Mouse (Mus musculus): ENCODE results near the gene Hinfp. TPM values are rescaled to one million over a fixed set of nuclear protein-coding genes. Genes with fewer than 3 reads are reported as not detected.
"Not testable (repeated sequence)": the region's sequence is repeated elsewhere in the genome, so short reads cannot be mapped to it uniquely, and the experiment has no call there.

Hinfp gene
- polyA plus RNA-seq, 1 experiment from 2014 or later, result 25.0 TPM

GRCm38 (mm10) chr9:44326371-44327063 lies 21.0 kb upstream of the Hinfp start:
- WGBS, result under 1% methylated on average over 38 of the region's 38 CpGs
- Histone ChIP-seq H3K4me1 (peaks cover 13% of the 10 kb centered on the region), H3K27ac (peak overlapping the region; percentile 97), H3K4me3 (peak overlapping the region; percentile 89), H3K36me3 (peaks cover 36% of the 10 kb centered on the region), H3K9me3 (no peaks in the 10 kb centered on the region), H3K27me3 (ENCODE audit: insufficient read depth, poor library complexity, severe bottlenecking) (no peaks in the 10 kb centered on the region)
- peak; percentile 94 for DNase-seq (ENCODE audit: low spot score)

GRCm38 (mm10) chr9:44325768-44326370 lies 20.4 kb upstream of the Hinfp start, which contains the start of gene Dpagt1:
TSS of gene Dpagt1 (plus strand) at chr9:44326019.
- Histone ChIP-seq H3K36me3 (peaks cover 30% of the 10 kb centered on the region), H3K27ac (peak within 1 kb of the TSS; percentile 97), H3K4me3 (peak within 1 kb of the TSS; percentile 89), H3K9me3 (no peaks in the 10 kb centered on the region), H3K27me3 (ENCODE audit: insufficient read depth, poor library complexity, severe bottlenecking) (no peaks in the 10 kb centered on the region), H3K4me1 (peaks cover 15% of the 10 kb centered on the region)
- no peak for DNase-seq (ENCODE audit: low spot score)
- 5% methylated on average over 12 of the region's 12 CpGs for WGBS

GRCm38 (mm10) chr9:44325032-44325767 lies 19.7 kb upstream of the Hinfp start:
- not testable (repeated sequence) for DNase-seq (ENCODE audit: low spot score); H3K27me3 ChIP-seq (ENCODE audit: insufficient read depth, poor library complexity, severe bottlenecking); H3K9me3 ChIP-seq
- H3K36me3 ChIP-seq, result peaks cover 23% of the 10 kb centered on the region
- peak overlapping the region; percentile 89 for H3K4me3 ChIP-seq
- WGBS, result 65% methylated on average over 7 of the region's 8 CpGs
- peaks cover 20% of the 10 kb centered on the region for H3K4me1 ChIP-seq
- H3K27ac ChIP-seq, result peak overlapping the region; percentile 97; the same call in 1 of the 2 replicates

GRCm38 (mm10) chr9:44324147-44324546 lies 18.7 kb upstream of the Hinfp start:
- no peak overlapping the region for H3K4me3 ChIP-seq
- WGBS, result 79% methylated on average over 6 of the region's 6 CpGs
- H3K27ac ChIP-seq, result no peak overlapping the region
- no peaks in the 10 kb centered on the region for H3K27me3 ChIP-seq (ENCODE audit: insufficient read depth, poor library complexity, severe bottlenecking)
- peaks cover 14% of the 10 kb centered on the region for H3K36me3 ChIP-seq
- DNase-seq (ENCODE audit: low spot score), result no peak
- H3K4me1 ChIP-seq, result peaks cover 30% of the 10 kb centered on the region
- H3K9me3 ChIP-seq, result no peaks in the 10 kb centered on the region

- not testable (repeated sequence) for H3K9me3 ChIP-seq; H3K4me3 ChIP-seq; DNase-seq (ENCODE audit: low spot score); H3K27ac ChIP-seq; H3K36me3 ChIP-seq; H3K27me3 ChIP-seq (ENCODE audit: insufficient read depth, poor library complexity, severe bottlenecking)
- WGBS, result 78% methylated on average over 4 of the region's 4 CpGs
- H3K4me1 ChIP-seq, result peaks cover 35% of the 10 kb centered on the region
Observed at GRCm38 (mm10) chr9:44323656-44324055, 18.2 kb upstream of the Hinfp start.

- H3K27ac ChIP-seq, result peak overlapping the region; percentile 86
- DNase-seq (ENCODE audit: low spot score), result no peak
- WGBS, result 16% methylated on average over 6 of the region's 6 CpGs
Observed at GRCm38 (mm10) chr9:44320799-44321133, 15.3 kb upstream of the Hinfp start.

GRCm38 (mm10) chr9:44319887-44320798 lies 14.7 kb upstream of the Hinfp start, which contains the start of gene C2cd2l:
TSS of gene C2cd2l (minus strand) at chr9:44320285.
- H3K27ac ChIP-seq, result peak within 1 kb of the TSS; percentile 86
- DNase-seq (ENCODE audit: low spot score), result peak; percentile 98
- H3K4me1 ChIP-seq, result peaks cover 34% of the 10 kb centered on the region
- under 1% methylated on average over 67 of the region's 67 CpGs for WGBS
- no peaks in the 10 kb centered on the region for H3K9me3 ChIP-seq
- H3K36me3 ChIP-seq, result peaks cover 20% of the 10 kb centered on the region
- H3K4me3 ChIP-seq, result peak within 1 kb of the TSS; percentile 95
- no peaks in the 10 kb centered on the region for H3K27me3 ChIP-seq (ENCODE audit: insufficient read depth, poor library complexity, severe bottlenecking)

More at GRCm38 (mm10) chr9:44320799-44321133, 15.3 kb upstream of the Hinfp start:
- no peaks in the 10 kb centered on the region for H3K27me3 ChIP-seq (ENCODE audit: insufficient read depth, poor library complexity, severe bottlenecking)
- no peaks in the 10 kb centered on the region for H3K9me3 ChIP-seq
- H3K4me3 ChIP-seq, result peak overlapping the region; percentile 95
- H3K4me1 ChIP-seq, result peaks cover 35% of the 10 kb centered on the region
- H3K36me3 ChIP-seq, result peaks cover 14% of the 10 kb centered on the region

- Histone ChIP-seq H3K27ac (peak overlapping the region; percentile 86), H3K27me3 (ENCODE audit: insufficient read depth, poor library complexity, severe bottlenecking) (no peaks in the 10 kb centered on the region), H3K36me3 (peaks cover 28% of the 10 kb centered on the region), H3K9me3 (no peaks in the 10 kb centered on the region), H3K4me3 (peak overlapping the region; percentile 95), H3K4me1 (peaks cover 34% of the 10 kb centered on the region)
- peak; percentile 80 for DNase-seq (ENCODE audit: low spot score)
- WGBS, result 3% methylated on average over 37 of the region's 37 CpGs
Observed at GRCm38 (mm10) chr9:44319105-44319886, 13.8 kb upstream of the Hinfp start.

- H3K27me3 ChIP-seq (ENCODE audit: insufficient read depth, poor library complexity, severe bottlenecking), result no peaks in the 10 kb centered on the region
- 40% methylated on average over 3 of the region's 3 CpGs for WGBS
- no peak for DNase-seq (ENCODE audit: low spot score)
- H3K9me3 ChIP-seq, result no peaks in the 10 kb centered on the region
- H3K4me1 ChIP-seq, result peaks cover 40% of the 10 kb centered on the region
- peak overlapping the region; percentile 95 for H3K4me3 ChIP-seq
- peaks cover 34% of the 10 kb centered on the region for H3K36me3 ChIP-seq
- peak overlapping the region; percentile 49; the same call in 1 of the 2 replicates for H3K27ac ChIP-seq
Observed at GRCm38 (mm10) chr9:44318826-44319095, 13.3 kb upstream of the Hinfp start.

GRCm38 (mm10) chr9:44318076-44318825 lies 12.8 kb upstream of the Hinfp start:
- H3K4me1 ChIP-seq, result peaks cover 43% of the 10 kb centered on the region
- no peaks in the 10 kb centered on the region for H3K9me3 ChIP-seq
- H3K4me3 ChIP-seq, result peak overlapping the region; percentile 95
- 53% methylated on average over 5 of the region's 5 CpGs for WGBS
- peak overlapping the region; percentile 49; the same call in 1 of the 2 replicates for H3K27ac ChIP-seq
- H3K36me3 ChIP-seq, result peaks cover 39% of the 10 kb centered on the region
- no peak for DNase-seq (ENCODE audit: low spot score)
- no peaks in the 10 kb centered on the region for H3K27me3 ChIP-seq (ENCODE audit: insufficient read depth, poor library complexity, severe bottlenecking)

GRCm38 (mm10) chr9:44317452-44317851 lies 12.0 kb upstream of the Hinfp start:
- H3K27me3 ChIP-seq (ENCODE audit: insufficient read depth, poor library complexity, severe bottlenecking), result no peaks in the 10 kb centered on the region
- DNase-seq (ENCODE audit: low spot score), result no peak
- no peak overlapping the region for H3K27ac ChIP-seq
- 63% methylated on average over 4 of the region's 4 CpGs for WGBS
- H3K9me3 ChIP-seq, result no peaks in the 10 kb centered on the region
- H3K36me3 ChIP-seq, result peaks cover 47% of the 10 kb centered on the region
- peaks cover 43% of the 10 kb centered on the region for H3K4me1 ChIP-seq
- peak overlapping the region; percentile 18; the same call in 1 of the 2 replicates for H3K4me3 ChIP-seq
